Mouse (Mus musculus) olfactory bulb, adult 2 months (tissue): ENCODE results near the gene Slc17a4.

Experiments
- CTCF ChIP-seq: fragments of 200-500 bp; IDR thresholded peaks from 2 replicates; pipeline ENCODE4 v1.5.1; 2012; ENCODE audit warnings: low read depth, mild to moderate bottlenecking, low read length, moderate library complexity; ENCODE audit not compliant: insufficient read depth
- POLR2A ChIP-seq: fragments of 200-500 bp; IDR thresholded peaks from 2 replicates; pipeline ENCODE4 v1.6.1; 2012; ENCODE audit warnings: mild to moderate bottlenecking, low read depth, low read length, moderate library complexity; ENCODE audit not compliant: insufficient read depth

DNA sequence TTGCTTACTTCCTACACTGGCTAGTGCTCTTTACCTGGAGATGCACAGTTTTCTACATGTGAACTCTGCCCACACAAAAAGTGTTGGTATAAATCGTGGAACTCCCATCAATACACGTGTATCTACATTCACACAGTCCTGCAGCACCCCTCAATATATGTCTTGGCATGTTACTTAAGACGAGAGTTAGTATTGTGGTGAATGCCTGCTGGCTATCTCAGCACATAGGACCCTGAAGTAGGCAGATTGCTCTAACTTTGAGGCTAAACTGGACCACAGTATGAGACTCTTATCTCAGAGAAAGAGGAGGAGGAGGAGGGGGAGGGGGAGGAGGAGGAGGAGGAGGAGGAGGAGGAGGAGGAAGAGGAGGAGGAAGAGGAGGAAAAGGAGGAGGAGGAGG lies 35.7 kb downstream of the Slc17a4 start:
- TF ChIP-seq CTCF (no peak), POLR2A (no peak)
